Mouse (Mus musculus) heart, adult 2 months (tissue): Measurements from ENCODE around the gene Prkci.

Experiments
- CTCF ChIP-seq: fragments of 200-600 bp; IDR thresholded peaks from 2 replicates; pipeline ENCODE4 v1.8.1; 2022; ENCODE audit warnings: antibody characterized with exemption, mild to moderate bottlenecking, moderate library complexity
- EP300 ChIP-seq: fragments of 200-500 bp; IDR thresholded peaks from 2 replicates; pipeline ENCODE4 v1.6.1; 2011; ENCODE audit warnings: low read depth, low read length, control low read depth; ENCODE audit not compliant: insufficient read depth
- POLR2A ChIP-seq: fragments of 200-500 bp; IDR thresholded peaks from 2 replicates; pipeline ENCODE4 v1.6.1; 2011; ENCODE audit warnings: mild to moderate bottlenecking, low read depth, low read length, control low read depth; ENCODE audit not compliant: insufficient read depth

GRCm38 (mm10) chr3:30981616-30982380, 13.7 kb upstream of the Prkci start:
- TF ChIP-seq POLR2A (no peak), CTCF (no peak), EP300 (no peak)
